Mouse (Mus musculus) stomach, postnatal 0 days (tissue): ENCODE data around the gene Sec24c.

Experiments used
- CTCF ChIP-seq: IDR thresholded peaks from 2 replicates; pipeline ENCODE4 v1.5.1; 2016; ENCODE audit warnings: antibody characterized with exemption, low read depth, mild to moderate bottlenecking, moderate library complexity
- EP300 ChIP-seq: optimal IDR thresholded peaks from 2 replicates; pipeline ENCODE3; 2016; ENCODE audit warnings: antibody characterized with exemption

- TF ChIP-seq CTCF (no peak), EP300 (no peak)
Observed at GRCm38 (mm10) chr14:20659687-20660086, 14.4 kb upstream of the Sec24c start.
